Mouse (Mus musculus): ENCODE data around the gene Trim14. TPM values are rescaled to one million over a fixed set of nuclear protein-coding genes. Genes with fewer than 3 reads are reported as not detected.
A peak's percentile ranks its signal among the peaks of the same experiment; 100 is the strongest.

The Trim14 gene
- total RNA-seq, 2 experiments from 2014 or later: 0.42 to 0.54 TPM

- DNase-seq (ENCODE audit: extremely low spot score in 1 of 2, low spot score in 1 of 2): no peak
Observed at GRCm38 (mm10) chr4:46532926-46533325, 3.0 kb downstream of the Trim14 start.

GRCm38 (mm10) chr4:46532511-46532910, 3.4 kb downstream of the Trim14 start:
- no peak for DNase-seq (ENCODE audit: extremely low spot score in 1 of 2, low spot score in 1 of 2)

- DNase-seq (ENCODE audit: extremely low spot score in 1 of 2, low spot score in 1 of 2): no peak
Observed at GRCm38 (mm10) chr4:46529722-46530121, 6.2 kb downstream of the Trim14 start.

- DNase-seq (ENCODE audit: extremely low spot score in 1 of 2, low spot score in 1 of 2): no peak
Observed at GRCm38 (mm10) chr4:46527558-46527926, 8.4 kb downstream of the Trim14 start.

GRCm38 (mm10) chr4:46526798-46527557, 9.0 kb downstream of the Trim14 start:
- no peak for DNase-seq (ENCODE audit: extremely low spot score in 1 of 2, low spot score in 1 of 2)

- no peak for DNase-seq (ENCODE audit: extremely low spot score in 1 of 2, low spot score in 1 of 2)
Observed at GRCm38 (mm10) chr4:46526226-46526625, 9.7 kb downstream of the Trim14 start.

- DNase-seq (ENCODE audit: extremely low spot score in 1 of 2, low spot score in 1 of 2): no peak
Observed at GRCm38 (mm10) chr4:46523324-46523723, 12.6 kb downstream of the Trim14 start.

- DNase-seq (ENCODE audit: extremely low spot score in 1 of 2, low spot score in 1 of 2): no peak
Observed at GRCm38 (mm10) chr4:46521457-46521856, 14.5 kb downstream of the Trim14 start.

GRCm38 (mm10) chr4:46520491-46520890, 15.4 kb downstream of the Trim14 start:
- no peak for DNase-seq (ENCODE audit: extremely low spot score in 1 of 2, low spot score in 1 of 2)

GRCm38 (mm10) chr4:46507736-46508460, 28.0 kb downstream of the Trim14 start:
- peak in 1 of 2 experiments; percentile 81 for DNase-seq (ENCODE audit: extremely low spot score in 1 of 2, low spot score in 1 of 2)

GRCm38 (mm10) chr4:46506801-46507610, 28.9 kb downstream of the Trim14 start:
- DNase-seq (ENCODE audit: extremely low spot score in 1 of 2, low spot score in 1 of 2): peak; percentile 89 to 92

- no peak for DNase-seq (ENCODE audit: extremely low spot score in 1 of 2, low spot score in 1 of 2)
Observed at GRCm38 (mm10) chr4:46505361-46506057, 30.4 kb downstream of the Trim14 start.

GRCm38 (mm10) chr4:46503881-46504280, 32.1 kb downstream of the Trim14 start:
- DNase-seq (ENCODE audit: extremely low spot score in 1 of 2, low spot score in 1 of 2): no peak

- no peak for DNase-seq (ENCODE audit: extremely low spot score in 1 of 2, low spot score in 1 of 2)
Observed at GRCm38 (mm10) chr4:46502606-46503502, 33.1 kb downstream of the Trim14 start.

GRCm38 (mm10) chr4:46498976-46499375, 37.0 kb downstream of the Trim14 start:
- DNase-seq (ENCODE audit: extremely low spot score in 1 of 2, low spot score in 1 of 2): peak in 1 of 2 experiments; percentile 63

- DNase-seq (ENCODE audit: extremely low spot score in 1 of 2, low spot score in 1 of 2): no peak
Observed at GRCm38 (mm10) chr4:46498511-46498910, 37.4 kb downstream of the Trim14 start.

GRCm38 (mm10) chr4:46497286-46497892, 38.6 kb downstream of the Trim14 start:
- peak; percentile 46 to 80 for DNase-seq (ENCODE audit: extremely low spot score in 1 of 2, low spot score in 1 of 2)

GRCm38 (mm10) chr4:46495543-46495942, 40.4 kb downstream of the Trim14 start:
- DNase-seq (ENCODE audit: extremely low spot score in 1 of 2, low spot score in 1 of 2): no peak

- DNase-seq (ENCODE audit: extremely low spot score in 1 of 2, low spot score in 1 of 2): no peak
Observed at GRCm38 (mm10) chr4:46493071-46493470, 42.9 kb downstream of the Trim14 start.

All from layer of hippocampus, postnatal 25 days (tissue).